Mouse (Mus musculus) embryo, embryonic 10.5 days (tissue): ENCODE measurements at regions not wholly inside any gene's neighbourhood (a gene's known extent, or its start where the extent isn't known, plus 50 kb on each side); places are given as distances from the start of the nearest gene placed in this dataset.
"Not testable (repeated sequence)": the region's sequence is repeated elsewhere in the genome, so short reads cannot be mapped to it uniquely, and the experiment has no call there.

ENCODE experiments used
- DNase-seq: peaks from one replicate; pipeline ENCODE4 v3.0.0-alpha.2; 2015; ENCODE audit warnings: low spot score

GRCm38 (mm10) chr14:74205011-74205410, 435.6 kb upstream of the Htr2a start:
- no peak for DNase-seq

GRCm38 (mm10) chr14:74217914-74218446, 422.7 kb upstream of the Htr2a start:
- DNase-seq = no peak

- no peak for DNase-seq
Observed at GRCm38 (mm10) chr14:74219761-74220160, 420.9 kb upstream of the Htr2a start.

GRCm38 (mm10) chr14:74222093-74222492, 418.5 kb upstream of the Htr2a start:
- no peak for DNase-seq

- DNase-seq = no peak
Observed at GRCm38 (mm10) chr14:74229560-74230187, 411.0 kb upstream of the Htr2a start.

GRCm38 (mm10) chr14:74240212-74240611, 400.4 kb upstream of the Htr2a start:
- DNase-seq = no peak

- DNase-seq = no peak
Observed at GRCm38 (mm10) chr14:74249263-74249878, 391.3 kb upstream of the Htr2a start.

GRCm38 (mm10) chr14:74250021-74250420, 390.6 kb upstream of the Htr2a start:
- DNase-seq = no peak

- DNase-seq = no peak
Observed at GRCm38 (mm10) chr14:74252189-74253145, 388.2 kb upstream of the Htr2a start.

- no peak for DNase-seq
Observed at GRCm38 (mm10) chr14:74255000-74255399, 385.6 kb upstream of the Htr2a start.

GRCm38 (mm10) chr14:74259437-74259836, 381.2 kb upstream of the Htr2a start:
- no peak for DNase-seq

GRCm38 (mm10) chr14:74267086-74267485, 373.6 kb upstream of the Htr2a start:
- DNase-seq = no peak

- no peak for DNase-seq
Observed at GRCm38 (mm10) chr14:74294560-74294959, 346.1 kb upstream of the Htr2a start.

- DNase-seq = no peak
Observed at GRCm38 (mm10) chr14:74304483-74304882, 336.2 kb upstream of the Htr2a start.

GRCm38 (mm10) chr14:74306717-74307307, 333.8 kb upstream of the Htr2a start:
- DNase-seq = no peak

- DNase-seq = not testable (repeated sequence)
Observed at GRCm38 (mm10) chr14:74309451-74309850, 331.2 kb upstream of the Htr2a start.

GRCm38 (mm10) chr14:74327291-74327690, 313.3 kb upstream of the Htr2a start:
- no peak for DNase-seq

GRCm38 (mm10) chr14:74350751-74351150, 289.9 kb upstream of the Htr2a start:
- no peak for DNase-seq

GRCm38 (mm10) chr14:74352286-74352685, 288.4 kb upstream of the Htr2a start:
- peak; percentile 11 for DNase-seq

- DNase-seq = no peak
Observed at GRCm38 (mm10) chr14:74358730-74359444, 281.8 kb upstream of the Htr2a start.
